Mouse (Mus musculus) erythroblast, embryonic 14.5 days (primary cell): Measurements from ENCODE around the gene Lonp2. TPM values are rescaled to one million over a fixed set of nuclear protein-coding genes. Genes with fewer than 3 reads are reported as not detected.

ENCODE experiments used
- H3K27me3 ChIP-seq: 2 replicates; pipeline ENCODE4 v1.6.1; 2012; ENCODE audit warnings: inconsistent platforms; ENCODE audit not compliant: control insufficient read depth
- H3K36me3 ChIP-seq: 2 replicates; pipeline ENCODE4 v1.6.1; 2012; ENCODE audit warnings: mild to moderate bottlenecking, inconsistent platforms; ENCODE audit not compliant: control insufficient read depth
- H3K4me1 ChIP-seq: 2 replicates; pipeline ENCODE4 v1.6.1; 2012; ENCODE audit warnings: inconsistent platforms; ENCODE audit not compliant: control insufficient read depth
- H3K4me3 ChIP-seq: replicated peaks from 2 replicates; pipeline ENCODE3; 2012; ENCODE audit warnings: moderate library complexity, mild to moderate bottlenecking, inconsistent platforms
- H3K9me3 ChIP-seq: 2 replicates; pipeline ENCODE4 v1.6.1; 2012; ENCODE audit warnings: low read length, inconsistent platforms, mixed read lengths; ENCODE audit not compliant: control insufficient read depth
- GATA1 ChIP-seq: IDR thresholded peaks from 2 replicates; pipeline ENCODE4 v1.6.1; 2012; ENCODE audit warnings: low read length, inconsistent platforms, mixed read lengths
- TAL1 ChIP-seq: IDR thresholded peaks from 3 replicates; pipeline ENCODE4 v1.6.1; 2012; ENCODE audit warnings: low read length, inconsistent platforms, mixed read lengths
- polyA plus RNA-seq: library from polyadenylated mRNA; stranded (reverse); fragments of >175 nt; gene quantifications from 2 replicates; pipeline ENCODE4 v1.2.3, GENCODE M21; 2012

Gene Lonp2
- polyA plus RNA-seq, 1 experiment = 2.1 TPM

GRCm38 (mm10) chr8:86718332-86718994, 94.6 kb downstream of the Lonp2 start:
- H3K4me1 ChIP-seq = peaks cover 6% of the 10 kb centered on the region
- H3K36me3 ChIP-seq = peaks cover 81% of the 10 kb centered on the region
- TF ChIP-seq TAL1 = no peak
- TF ChIP-seq GATA1 = no peak

DNA sequence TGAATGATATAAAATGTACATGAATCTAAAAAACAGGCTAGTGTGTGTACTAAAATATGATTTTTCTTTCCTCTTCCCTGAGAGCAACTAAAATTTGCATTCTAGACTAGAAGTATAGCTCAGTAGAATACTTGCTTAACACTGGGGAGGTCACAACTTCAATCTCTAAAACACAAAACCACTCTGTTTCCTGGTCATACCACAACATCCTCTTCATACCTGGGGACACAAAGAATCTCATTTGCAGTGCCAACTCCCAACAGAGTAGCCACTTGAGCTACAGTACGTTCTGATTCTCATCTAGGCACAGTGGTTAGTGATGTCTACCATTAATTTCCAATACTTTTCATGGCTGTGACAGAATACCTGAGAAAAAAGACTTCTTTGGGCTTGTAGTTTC, 95.5 kb downstream of the Lonp2 start:
- Histone ChIP-seq H3K4me1 (peaks cover 4% of the 10 kb centered on the region), H3K4me3 (no peak overlapping the region), H3K36me3 (peaks cover 78% of the 10 kb centered on the region), H3K27me3 (no peaks in the 10 kb centered on the region), H3K9me3 (no peaks in the 10 kb centered on the region)
- TF ChIP-seq TAL1 (no peak), GATA1 (no peak)

More at GRCm38 (mm10) chr8:86718332-86718994, 94.6 kb downstream of the Lonp2 start:
- Histone ChIP-seq H3K4me3 (no peak overlapping the region), H3K9me3 (no peaks in the 10 kb centered on the region), H3K27me3 (no peaks in the 10 kb centered on the region)

GRCm38 (mm10) chr8:86720756-86721459, 97.1 kb downstream of the Lonp2 start:
- H3K4me3 ChIP-seq = no peak overlapping the region
- no peaks in the 10 kb centered on the region for H3K9me3 ChIP-seq
- no peaks in the 10 kb centered on the region for H3K27me3 ChIP-seq
- no peak for TF ChIP-seq GATA1
- TF ChIP-seq TAL1 = no peak
- H3K36me3 ChIP-seq = peaks cover 73% of the 10 kb centered on the region
- no peaks in the 10 kb centered on the region; the same call in 1 of the 2 replicates for H3K4me1 ChIP-seq

GRCm38 (mm10) chr8:86721490-86721889, 97.6 kb downstream of the Lonp2 start:
- H3K4me1 ChIP-seq = no peaks in the 10 kb centered on the region; the same call in 1 of the 2 replicates
- H3K36me3 ChIP-seq = peaks cover 69% of the 10 kb centered on the region
- H3K4me3 ChIP-seq = no peak overlapping the region
- no peaks in the 10 kb centered on the region for H3K27me3 ChIP-seq
- TF ChIP-seq TAL1 (no peak), GATA1 (no peak)
- H3K9me3 ChIP-seq = no peaks in the 10 kb centered on the region

- Histone ChIP-seq H3K4me1 (peaks cover 18% of the 10 kb centered on the region), H3K27me3 (no peaks in the 10 kb centered on the region), H3K9me3 (no peaks in the 10 kb centered on the region), H3K36me3 (peaks cover 46% of the 10 kb centered on the region), H3K4me3 (no peak overlapping the region)
- TF ChIP-seq GATA1 (no peak), TAL1 (no peak)
These were observed 103.1 kb downstream of the Lonp2 start for GRCm38 (mm10) chr8:86726959-86727358.

- H3K4me3 ChIP-seq = no peak overlapping the region
- TF ChIP-seq TAL1 (no peak), GATA1 (no peak)
These were observed 104.5 kb downstream of the Lonp2 start for GRCm38 (mm10) chr8:86728224-86728950.

GRCm38 (mm10) chr8:86730303-86730702, 106.5 kb downstream of the Lonp2 start:
- peaks cover 27% of the 10 kb centered on the region for H3K4me1 ChIP-seq
- H3K36me3 ChIP-seq = peaks cover 27% of the 10 kb centered on the region
- H3K9me3 ChIP-seq = no peaks in the 10 kb centered on the region
- no peaks in the 10 kb centered on the region for H3K27me3 ChIP-seq
- TF ChIP-seq TAL1 (no peak), GATA1 (no peak)
- no peak overlapping the region for H3K4me3 ChIP-seq

More at GRCm38 (mm10) chr8:86728224-86728950, 104.5 kb downstream of the Lonp2 start:
- Histone ChIP-seq H3K9me3 (no peaks in the 10 kb centered on the region), H3K4me1 (peaks cover 20% of the 10 kb centered on the region), H3K27me3 (no peaks in the 10 kb centered on the region), H3K36me3 (peaks cover 35% of the 10 kb centered on the region)

- H3K27me3 ChIP-seq = no peaks in the 10 kb centered on the region
- H3K4me1 ChIP-seq = peaks cover 33% of the 10 kb centered on the region
- TF ChIP-seq TAL1 (no peak), GATA1 (no peak)
- peaks cover 23% of the 10 kb centered on the region for H3K36me3 ChIP-seq
- no peak overlapping the region for H3K4me3 ChIP-seq
- H3K9me3 ChIP-seq = no peaks in the 10 kb centered on the region
These were observed 107.0 kb downstream of the Lonp2 start for GRCm38 (mm10) chr8:86730860-86731259.

DNA sequence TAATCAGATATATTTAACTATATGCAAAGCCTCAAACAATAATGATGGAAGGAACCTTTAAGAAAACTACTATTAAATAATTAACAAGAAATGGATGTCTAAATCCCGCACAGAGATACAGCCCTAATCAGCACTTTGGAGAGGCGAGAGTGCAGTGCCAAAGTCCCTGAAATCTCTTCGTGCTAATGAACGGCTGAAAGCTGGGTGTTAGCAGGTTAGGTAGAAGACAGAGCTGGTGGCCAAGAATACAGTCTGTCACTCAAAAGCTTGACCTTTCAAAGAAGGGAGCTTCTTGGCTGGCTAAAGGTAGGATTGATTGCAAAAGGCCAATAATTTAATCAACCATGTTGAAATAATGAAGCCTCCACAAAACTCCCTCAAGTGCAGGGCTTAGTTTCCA, 110.3 kb downstream of the Lonp2 start:
- no peak overlapping the region for H3K4me3 ChIP-seq
- H3K4me1 ChIP-seq = peaks cover 36% of the 10 kb centered on the region
- H3K36me3 ChIP-seq = peaks cover 3% of the 10 kb centered on the region
- H3K27me3 ChIP-seq = no peaks in the 10 kb centered on the region
- TF ChIP-seq TAL1 (no peak), GATA1 (no peak)
- H3K9me3 ChIP-seq = no peaks in the 10 kb centered on the region
